Mouse (Mus musculus) mouse embryonic stem cell (cell line): Measurements from ENCODE around the gene Sox6.

Experiments used
- in situ Hi-C, 2 experiments: fragments of 300-500 bp; cut with MboI; formaldehyde crosslinking; loops; 1 replicate in 1 of 2; 3 replicates in 1 of 2; pipeline ENCODE4 v1.14.3; 2019 to 2020; ENCODE audit warnings: low sequenced_read_pairs in 2 of 2, low pct_unique_long_range_greater_than_20kb in 1 of 2, mixed read lengths in 1 of 2; ENCODE audit not compliant: unreplicated experiment in 1 of 2

Sox6 gene

DNA sequence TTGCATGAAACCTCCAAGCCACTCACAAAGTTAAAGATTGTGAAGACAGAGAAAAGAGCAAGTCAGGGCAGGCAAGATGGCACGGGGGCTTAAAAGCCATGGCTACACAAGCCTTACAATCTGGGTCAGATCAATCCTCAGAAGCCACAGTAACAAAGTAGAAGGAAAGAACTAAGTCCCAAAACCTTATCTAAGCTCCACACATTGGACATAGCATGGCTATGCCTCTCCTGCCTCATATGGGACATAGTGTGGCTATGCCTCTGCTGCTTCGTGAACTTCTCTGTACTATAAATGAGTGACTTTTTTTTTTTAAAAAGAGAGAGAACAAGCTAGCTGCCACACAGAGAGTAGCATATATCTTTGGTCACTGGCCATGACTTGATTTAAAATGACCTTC lies 471.8 kb downstream of the Sox6 start:
- in situ Hi-C loops = no loop called here

DNA sequence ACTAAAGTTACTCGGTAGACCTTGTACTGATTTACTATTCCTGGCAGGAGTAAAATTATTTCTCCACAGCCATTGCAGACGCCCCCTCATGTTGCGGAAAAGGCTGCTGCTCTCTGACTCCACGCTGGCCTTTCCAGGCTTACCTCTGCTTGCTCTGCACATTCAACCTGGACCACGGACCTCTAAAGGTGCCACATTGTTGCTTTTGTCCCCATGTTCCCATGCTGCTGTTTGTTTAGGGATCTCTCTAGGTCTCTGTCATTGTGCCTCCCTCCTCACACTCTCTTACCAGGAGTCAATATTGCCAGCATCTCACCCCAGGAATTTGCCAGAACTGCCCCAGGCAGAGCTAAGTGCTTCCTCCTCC lies 473.6 kb downstream of the Sox6 start:
- in situ Hi-C loops = no loop called here

DNA sequence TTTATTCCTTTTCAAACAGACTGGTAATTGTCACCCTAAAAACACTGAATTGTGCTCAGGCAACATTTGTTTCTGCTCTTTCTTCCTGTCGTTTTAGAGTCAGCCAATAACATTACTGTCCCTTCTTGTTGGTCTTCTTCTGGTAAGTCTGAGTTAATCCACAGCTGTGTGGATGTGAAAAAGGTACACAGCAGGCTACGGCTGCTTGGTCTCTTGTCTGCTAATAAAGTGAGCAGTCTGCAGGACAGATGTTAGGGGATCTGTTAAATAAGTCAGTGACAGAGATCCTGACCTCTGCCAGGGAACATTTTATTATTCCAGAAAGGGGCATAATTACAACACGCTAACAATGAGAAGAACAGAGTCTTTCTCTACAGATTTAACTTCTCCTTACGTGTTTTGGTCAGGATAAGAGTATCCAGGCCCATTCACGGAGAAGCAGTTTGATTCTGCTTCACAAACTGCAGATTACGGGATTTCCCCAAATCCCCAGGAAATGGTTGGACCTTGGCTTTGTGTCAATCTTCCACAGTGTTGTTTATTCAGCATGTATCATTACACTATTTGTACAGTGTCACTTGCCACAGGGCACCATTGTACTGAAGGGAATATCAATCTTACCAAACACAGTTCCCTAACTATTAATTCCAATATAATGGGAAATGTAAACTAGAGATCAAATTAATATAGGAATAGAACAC lies 474.1 kb downstream of the Sox6 start:
- in situ Hi-C loops = no loop called here

DNA sequence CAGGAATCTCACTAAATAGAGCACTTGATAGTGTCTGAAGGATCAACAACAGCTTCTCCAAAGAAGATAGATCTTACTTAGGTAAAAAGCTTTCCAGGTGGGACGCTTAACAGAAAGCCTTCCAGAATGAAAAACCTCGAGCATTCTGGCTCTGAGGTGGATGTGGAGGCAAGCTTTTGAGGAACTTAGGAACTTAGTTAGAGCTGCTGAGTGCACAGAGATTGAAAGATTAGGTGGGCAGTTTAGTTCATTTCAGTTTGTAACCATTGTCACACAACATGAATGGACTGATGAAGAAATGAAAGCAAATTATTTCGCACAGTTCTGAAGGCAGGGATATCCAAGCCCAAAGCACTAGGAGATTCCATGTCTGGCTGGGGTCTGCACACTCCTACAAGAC lies 481.9 kb downstream of the Sox6 start:
- in situ Hi-C loops = no loop called here

DNA sequence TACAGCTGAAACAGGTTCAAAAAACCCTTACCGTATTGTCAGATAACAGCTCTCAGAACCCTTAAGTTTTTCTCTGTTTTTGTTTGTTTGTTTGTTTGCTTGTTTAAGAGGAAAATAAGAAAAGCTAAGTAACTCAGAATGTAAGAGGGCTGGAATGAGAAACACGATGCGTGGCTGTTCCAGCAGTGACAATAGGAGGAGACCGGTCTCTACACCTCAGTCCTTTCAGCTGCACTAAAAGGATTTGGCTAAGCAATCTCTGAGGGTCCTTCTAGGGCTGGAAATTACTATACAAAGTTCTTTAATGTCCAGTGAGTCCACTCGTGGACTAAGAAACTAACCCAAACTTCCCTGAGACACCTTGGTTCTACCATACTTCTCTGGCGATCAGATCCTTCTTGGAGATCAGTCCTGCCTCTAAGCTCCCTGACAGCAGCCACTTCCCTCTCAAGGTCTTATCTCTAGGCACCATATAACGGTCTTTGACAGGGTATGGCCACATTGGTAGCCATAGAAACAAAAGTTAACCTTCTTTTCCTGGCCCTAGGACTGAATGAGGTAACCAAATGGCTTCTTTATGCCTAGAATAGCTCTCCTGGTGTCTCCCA lies 488.3 kb downstream of the Sox6 start:
- in situ Hi-C loops = no loop called here

DNA sequence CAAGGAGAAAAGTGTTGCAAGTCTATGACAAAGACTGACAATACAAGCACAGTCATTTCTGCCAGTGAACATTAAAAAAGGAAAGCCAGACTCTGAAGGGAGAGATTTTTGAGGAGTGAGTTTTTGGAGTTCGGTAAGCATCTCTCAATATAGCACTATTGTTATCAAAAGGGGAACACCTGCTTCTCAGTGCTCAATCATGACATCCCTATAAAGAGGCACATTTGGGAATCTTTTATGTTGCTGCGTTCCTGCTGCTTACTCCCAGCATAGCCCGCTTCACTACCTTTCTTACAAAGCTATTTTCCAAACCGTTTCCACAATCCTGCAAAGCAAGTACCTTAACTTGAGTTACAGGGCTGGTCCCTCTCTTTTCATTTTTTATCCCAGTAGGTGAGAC lies 488.9 kb downstream of the Sox6 start:
- in situ Hi-C loops = no loop called here

DNA sequence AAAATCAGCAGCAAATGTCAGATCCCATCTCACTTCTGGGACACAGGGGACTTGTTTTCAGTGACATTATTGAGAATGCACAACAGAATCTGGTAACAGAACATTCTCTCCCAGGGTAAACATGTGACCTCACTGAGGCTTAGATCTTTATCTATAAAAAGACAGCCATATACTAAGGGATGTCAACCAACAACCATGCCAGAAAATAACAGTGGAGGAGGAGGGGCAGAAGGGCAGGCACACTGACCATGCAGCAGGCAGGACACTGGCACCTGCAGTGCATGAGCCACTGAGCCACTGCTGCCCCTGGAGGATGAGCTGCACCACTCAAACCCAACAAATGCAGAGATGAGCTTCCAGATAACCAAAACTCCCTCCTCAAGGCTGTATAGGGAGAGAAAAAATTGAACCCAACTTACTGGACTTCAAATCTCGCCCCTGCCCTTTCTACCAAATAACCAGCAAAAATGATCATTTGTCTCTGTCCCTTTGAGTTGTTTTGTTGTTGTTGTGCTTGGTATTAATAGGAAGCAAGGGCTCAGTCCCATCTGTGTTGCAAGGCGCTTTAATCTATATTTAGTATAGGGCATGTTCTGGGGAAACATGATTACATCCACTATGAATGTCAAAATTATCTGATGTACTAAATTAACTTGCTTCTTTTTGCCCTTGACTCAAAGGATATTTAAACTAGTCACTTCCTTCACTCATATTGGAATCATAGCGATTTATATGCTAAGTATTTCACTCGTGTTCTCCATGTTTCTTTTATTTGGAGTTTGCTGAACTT lies 492.8 kb downstream of the Sox6 start:
- in situ Hi-C loops = no loop called here

DNA sequence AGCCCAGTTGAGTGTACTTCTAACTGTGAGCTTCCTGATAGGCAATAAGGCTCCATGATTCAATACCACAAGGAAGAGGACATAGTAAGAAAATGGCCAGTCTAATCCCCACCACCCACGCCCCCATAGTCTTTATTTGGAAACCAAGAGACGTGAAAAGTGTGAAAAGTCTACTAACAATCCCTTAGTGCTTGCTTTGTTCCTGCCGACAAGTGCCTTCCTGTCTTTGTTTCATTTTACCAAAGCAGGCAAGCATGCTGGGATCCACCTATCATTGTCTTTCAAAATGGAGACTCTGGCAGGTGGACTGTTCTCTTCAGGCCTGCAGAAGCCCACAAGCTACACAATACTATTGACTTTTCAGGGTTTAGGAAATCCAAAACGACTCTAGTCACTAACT lies 495.0 kb downstream of the Sox6 start:
- in situ Hi-C loops = no loop called here

DNA sequence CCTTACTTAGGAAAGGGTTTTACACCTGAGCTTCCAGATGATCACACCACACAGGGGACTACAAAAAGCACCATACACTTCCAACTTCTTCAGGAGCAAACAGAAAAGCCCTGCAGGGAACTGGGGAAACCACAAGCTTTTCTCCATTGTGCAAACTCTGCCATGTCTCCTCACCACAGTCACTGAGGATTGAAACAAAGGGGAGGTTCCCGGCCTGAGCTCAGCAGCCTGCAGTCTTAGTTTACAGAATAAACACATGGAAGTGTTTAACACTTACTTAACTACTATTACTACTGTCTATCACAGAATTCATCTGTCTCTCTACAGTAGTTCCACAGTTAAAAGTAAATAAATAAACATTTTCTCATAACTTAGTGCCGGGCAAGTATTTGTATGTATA lies 498.3 kb downstream of the Sox6 start:
- in situ Hi-C loops = no loop called here

DNA sequence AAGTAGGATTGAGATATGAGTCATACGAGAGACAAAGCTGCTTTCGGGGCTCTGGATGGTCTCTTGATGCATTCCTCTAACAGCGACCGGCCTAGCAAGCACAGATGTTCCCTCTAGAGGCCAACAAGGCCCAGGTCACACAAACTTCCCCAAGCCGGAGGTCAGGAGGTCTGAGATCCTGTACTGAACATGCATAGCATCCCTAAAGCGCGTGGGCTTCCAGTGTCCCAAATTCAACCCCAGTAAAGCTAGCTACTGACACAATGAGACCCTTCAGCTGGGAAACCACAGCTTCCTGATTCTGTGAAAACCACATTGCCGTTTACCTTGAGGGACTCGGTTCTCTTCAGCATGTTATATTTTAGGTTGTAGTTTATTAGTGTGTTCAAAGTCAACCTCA lies 499.6 kb downstream of the Sox6 start:
- in situ Hi-C loops = no loop called here

DNA sequence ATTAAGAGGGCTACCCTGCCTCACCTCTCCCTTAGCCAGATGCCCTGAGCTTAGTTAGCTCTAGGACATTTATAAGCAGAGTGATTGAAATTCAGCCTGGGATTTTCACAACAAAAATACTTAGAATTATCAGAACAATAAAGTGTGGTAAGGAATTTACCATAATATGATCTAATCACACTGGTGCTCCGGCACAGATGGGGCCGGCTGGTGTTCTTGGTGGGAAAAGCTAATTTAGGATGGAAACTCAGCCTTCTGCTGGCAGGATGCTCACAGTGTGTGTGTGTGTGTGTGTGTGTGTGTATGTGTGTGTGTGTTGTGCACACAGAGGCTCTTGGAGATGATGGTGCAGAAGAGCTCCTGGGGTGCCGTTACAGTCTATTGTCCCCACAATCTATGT lies 501.0 kb downstream of the Sox6 start:
- in situ Hi-C loops = no loop called here

DNA sequence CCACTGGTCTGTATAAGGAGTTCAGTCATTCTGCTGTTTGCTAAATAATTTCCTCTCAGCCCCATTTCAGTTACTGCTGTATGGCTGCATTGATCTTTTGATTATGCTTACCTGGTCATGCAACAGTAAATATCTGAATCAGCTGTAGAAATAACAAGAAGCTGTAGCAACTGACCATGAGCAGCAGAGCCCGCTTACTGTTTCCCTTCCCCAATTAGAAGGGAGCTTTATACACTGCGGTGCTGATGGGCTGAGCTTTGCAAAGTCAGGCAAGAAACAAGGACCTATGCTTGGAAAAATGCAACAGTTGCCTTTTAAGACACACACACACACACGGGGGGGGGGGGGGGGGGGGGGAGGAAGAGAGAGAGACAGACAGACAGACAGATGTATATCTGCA lies 502.1 kb downstream of the Sox6 start:
- in situ Hi-C loops = no loop called here

DNA sequence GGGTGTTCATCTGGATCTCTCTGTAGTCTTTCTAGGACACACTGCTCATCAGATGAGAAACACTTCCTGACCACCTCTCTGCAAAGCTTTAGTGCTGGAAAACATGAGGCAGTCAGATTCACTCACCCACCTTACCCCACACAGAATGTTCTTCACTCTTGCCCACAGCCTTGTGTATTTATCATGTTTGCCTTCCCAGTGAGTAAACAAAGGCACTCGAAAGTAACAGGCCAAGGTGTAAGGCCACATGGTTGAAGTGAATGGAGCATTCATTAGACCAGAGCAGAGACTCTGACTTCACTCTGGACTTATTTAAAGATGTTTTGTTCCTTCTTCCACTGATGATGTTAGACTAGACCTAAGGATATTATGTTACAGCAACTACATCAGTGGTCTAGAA lies 506.7 kb downstream of the Sox6 start:
- in situ Hi-C loops = no loop called here

DNA sequence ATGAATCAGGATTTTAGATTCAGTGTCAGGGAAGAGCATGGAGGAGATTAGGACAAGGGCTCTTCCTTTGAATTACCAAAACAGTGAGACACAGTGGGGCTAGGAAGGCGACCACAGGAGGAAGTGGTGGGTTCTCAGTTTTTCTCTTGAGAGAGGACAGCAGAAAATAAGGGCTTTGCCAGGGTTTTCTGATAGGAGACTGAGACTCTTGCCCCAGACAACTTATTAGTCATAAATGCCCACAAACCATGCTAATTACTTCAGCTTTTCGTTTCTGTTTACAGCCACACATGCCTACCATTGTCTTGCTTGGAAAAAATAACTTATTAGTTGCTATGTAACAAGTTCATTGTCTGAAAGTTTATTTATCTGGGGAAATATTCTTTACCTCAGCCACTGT lies 507.4 kb downstream of the Sox6 start:
- in situ Hi-C loops = no loop called here

DNA sequence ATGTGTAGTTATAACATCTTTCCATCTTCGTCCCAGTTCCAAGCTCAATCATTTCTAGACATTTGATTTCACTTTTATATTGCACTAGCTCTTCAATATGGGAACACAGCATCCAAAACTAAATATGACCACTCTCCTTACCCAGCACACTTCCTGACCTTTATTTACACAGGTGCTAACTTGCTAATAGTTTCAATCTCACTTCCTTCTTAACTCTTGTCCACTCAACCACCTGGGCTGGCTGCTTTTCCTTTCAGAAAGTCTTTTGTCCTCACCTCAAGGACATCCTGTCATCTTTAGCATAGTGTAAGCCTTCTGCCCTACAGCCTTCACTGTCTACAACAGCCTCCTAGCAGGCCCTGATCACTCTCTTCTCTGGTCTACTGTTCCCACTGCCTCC lies 520.9 kb downstream of the Sox6 start:
- in situ Hi-C loops = no loop called here

DNA sequence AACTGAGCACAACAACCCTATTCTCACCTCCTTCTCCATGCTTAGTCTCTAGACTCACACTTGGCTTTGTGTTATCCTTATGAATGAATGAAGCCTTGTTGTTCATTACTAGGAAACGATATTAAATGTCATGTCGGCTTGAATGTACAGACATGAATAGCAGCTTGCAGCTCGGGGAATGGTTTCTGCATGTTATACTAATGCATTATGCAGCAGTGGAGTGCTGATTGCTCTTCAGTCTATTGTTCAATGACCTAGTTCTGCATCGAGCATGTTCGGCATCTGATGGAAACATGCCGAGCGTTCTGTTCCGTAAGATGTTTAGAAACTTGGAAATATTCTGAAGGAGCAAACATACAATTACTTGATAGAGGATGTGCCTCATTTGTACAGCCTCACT lies 524.9 kb downstream of the Sox6 start:
- in situ Hi-C loops = no loop called here

DNA sequence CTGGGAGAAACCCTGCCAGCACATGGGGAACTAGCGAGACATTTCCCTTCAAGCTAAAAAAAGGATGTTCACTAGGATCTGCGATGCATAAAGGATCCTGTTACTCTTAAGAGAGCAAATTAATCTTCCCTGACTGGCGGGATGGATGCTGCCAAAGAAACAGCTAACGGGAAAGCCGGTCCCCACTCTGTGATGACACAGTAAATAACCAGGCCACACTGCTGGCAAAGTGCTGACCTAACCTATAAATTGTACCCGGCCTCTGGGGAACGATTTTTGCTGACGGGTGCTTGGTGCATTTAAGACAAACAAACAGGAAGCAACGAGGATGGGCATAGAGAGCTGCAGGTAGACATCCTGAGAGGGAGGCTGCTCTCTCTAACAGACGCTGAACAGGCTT lies 526.8 kb downstream of the Sox6 start:
- in situ Hi-C loops = no loop called here

DNA sequence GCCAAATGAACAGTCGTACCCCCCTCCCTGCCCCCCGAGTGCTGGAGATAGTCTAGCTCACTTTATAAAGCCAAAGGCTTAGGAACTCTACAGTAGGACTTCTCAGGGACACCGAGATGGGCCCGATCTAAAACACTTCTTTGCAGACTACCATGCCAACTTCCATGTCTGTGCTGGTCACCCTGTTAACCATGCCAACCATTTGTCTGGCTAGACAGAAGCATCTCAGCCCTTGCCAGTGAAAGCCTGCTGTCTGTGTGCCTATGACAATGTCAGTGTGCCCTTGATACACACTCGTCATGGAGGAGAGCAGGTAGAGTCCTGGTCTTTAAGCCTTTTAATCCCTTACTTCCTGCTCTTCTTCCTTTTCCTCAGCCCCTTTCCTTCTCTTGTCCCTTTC lies 527.5 kb downstream of the Sox6 start:
- in situ Hi-C loops = no loop called here

DNA sequence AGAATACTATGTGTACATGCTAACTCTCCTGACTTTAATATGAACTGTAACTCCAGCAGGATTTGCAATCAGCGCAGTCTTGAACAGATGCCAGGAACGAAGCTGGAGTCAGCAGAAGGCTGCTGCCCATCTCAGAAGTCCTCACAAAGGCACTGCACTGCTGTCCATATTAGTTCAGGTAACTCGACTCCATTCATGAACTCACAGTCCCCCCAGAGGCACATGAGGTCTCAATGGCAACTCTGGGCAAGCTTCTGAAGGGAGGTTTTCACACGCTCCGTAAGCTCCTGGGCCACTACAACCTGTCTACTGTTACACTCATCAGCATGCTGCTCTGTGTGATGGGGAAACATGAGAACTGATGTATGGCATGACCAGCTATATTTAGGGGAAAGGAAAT lies 528.6 kb downstream of the Sox6 start:
- in situ Hi-C loops = no loop called here

DNA sequence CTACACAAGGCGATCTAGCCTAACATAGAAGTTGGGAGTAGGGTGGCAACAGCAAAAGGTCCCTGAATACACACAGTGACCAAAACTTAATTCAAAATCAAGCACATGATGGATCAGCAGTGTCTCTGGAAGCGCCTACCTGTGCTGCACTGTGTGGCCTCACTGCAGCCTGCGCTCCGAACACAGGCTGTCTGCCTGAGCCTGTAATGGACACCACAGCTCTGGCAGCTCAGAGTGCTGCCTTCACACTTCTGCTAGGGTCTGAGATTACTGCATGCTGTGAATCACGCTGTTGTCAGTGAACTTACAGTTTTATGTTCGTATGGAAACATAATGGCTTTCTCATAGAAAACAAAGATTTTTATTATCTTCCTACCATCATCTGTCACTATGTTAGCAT lies 532.2 kb downstream of the Sox6 start:
- in situ Hi-C loops = no loop called here
